ENCODE assay signal across 24 mouse cellular contexts in the genomic region with DNA sequence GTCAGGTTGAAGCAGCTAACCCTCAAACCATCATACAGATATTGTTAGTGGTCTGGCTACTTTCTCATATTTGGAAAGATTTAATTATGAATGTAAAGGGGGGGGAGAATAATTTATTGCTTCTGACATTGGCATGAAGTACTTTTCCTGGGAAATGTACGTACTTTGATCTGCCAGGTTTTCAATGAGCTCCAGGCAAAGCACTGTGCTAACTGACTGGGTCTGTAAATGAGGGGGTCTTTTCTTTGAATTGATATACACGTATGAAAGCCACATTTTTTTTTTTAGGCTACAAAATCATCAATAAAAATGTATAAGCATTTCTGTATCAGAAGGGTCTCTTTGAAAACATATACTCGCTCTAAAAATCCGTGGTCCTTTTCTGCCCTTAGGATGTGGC. TPM values are rescaled to one million over a fixed set of nuclear protein-coding genes. Genes with fewer than 3 reads are reported as not detected.
DNase-seq lines count a peak whose midpoint lies in the region; ATAC-seq and TF ChIP-seq lines count a peak whose summit lies in the region.
"Had no signal": no experiment of that assay in that cellular context is flagged by ENCODE, and none has a peak within 500 bp of the region (broad histone marks: within the 10 kb centered on the region; RNA-seq: fewer than 3 reads in every experiment).

No protein-coding gene starts in this region.

- H3K4me2 ChIP-seq in hindbrain, postnatal 0 days (ENCODE audit: low read depth, low read length): no peak overlapping the region
- H3K4me2 ChIP-seq in midbrain, postnatal 0 days (ENCODE audit: low read depth, low read length, poor library complexity, severe bottlenecking): no peak overlapping the region
- no peak overlapping the region for H3K4me2 ChIP-seq in midbrain, embryonic 11.5 days
- no peak overlapping the region for H3K4me2 ChIP-seq in embryonic facial prominence, embryonic 15.5 days (replicated peaks)
- H3K4me2 ChIP-seq in stomach, embryonic 15.5 days: no peak overlapping the region
- H3K4me2 ChIP-seq: forebrain, embryonic 13.5 days; heart, embryonic 15.5 days; liver, embryonic 13.5 days; lung, embryonic 15.5 days; neural tube, embryonic 12.5 days had no signal

- no peaks in the 10 kb centered on the region for H3K9me3 ChIP-seq in hindbrain, embryonic 10.5 days
- H3K9me3 ChIP-seq in hindbrain, postnatal 0 days (ENCODE audit: low read length): no peaks in the 10 kb centered on the region
- H3K9me3 ChIP-seq in midbrain, postnatal 0 days (ENCODE audit: low read length): no peaks in the 10 kb centered on the region
- no peaks in the 10 kb centered on the region for H3K9me3 ChIP-seq in midbrain, embryonic 11.5 days (ENCODE audit: control insufficient read depth, low read length)
- H3K9me3 ChIP-seq in embryonic facial prominence, embryonic 15.5 days (replicated peaks): no peaks in the 10 kb centered on the region
- no peaks in the 10 kb centered on the region for H3K9me3 ChIP-seq in stomach, embryonic 15.5 days
- H3K9me3 ChIP-seq: forebrain, embryonic 13.5 days; heart, embryonic 15.5 days; liver, embryonic 13.5 days; lung, embryonic 15.5 days; neural tube, embryonic 12.5 days had no signal

- H3K9ac ChIP-seq in hindbrain, postnatal 0 days (replicated peaks; ENCODE audit: low read length): no peak overlapping the region
- no peak overlapping the region for H3K9ac ChIP-seq in midbrain, postnatal 0 days (replicated peaks; ENCODE audit: low read length, poor library complexity, severe bottlenecking)
- H3K9ac ChIP-seq in midbrain, embryonic 11.5 days (ENCODE audit: low read length): no peak overlapping the region
- no peak overlapping the region for H3K9ac ChIP-seq in embryonic facial prominence, embryonic 15.5 days
- H3K9ac ChIP-seq in stomach, embryonic 15.5 days: no peak overlapping the region
- H3K9ac ChIP-seq: forebrain, embryonic 13.5 days; heart, embryonic 15.5 days; liver, embryonic 13.5 days; lung, embryonic 15.5 days; neural tube, embryonic 12.5 days had no signal

- H3K36me3 ChIP-seq in hindbrain, embryonic 10.5 days: no peaks in the 10 kb centered on the region
- H3K36me3 ChIP-seq in hindbrain, postnatal 0 days (ENCODE audit: insufficient read depth, low read length): no peaks in the 10 kb centered on the region
- H3K36me3 ChIP-seq in midbrain, postnatal 0 days (ENCODE audit: insufficient read depth, low read length): no peaks in the 10 kb centered on the region
- H3K36me3 ChIP-seq in midbrain, embryonic 11.5 days (ENCODE audit: control insufficient read depth, insufficient read depth, low read length): no peaks in the 10 kb centered on the region
- H3K36me3 ChIP-seq in embryonic facial prominence, embryonic 15.5 days: no peaks in the 10 kb centered on the region
- H3K36me3 ChIP-seq in stomach, embryonic 15.5 days: no peaks in the 10 kb centered on the region
- H3K36me3 ChIP-seq: heart, embryonic 15.5 days; liver, embryonic 13.5 days; lung, embryonic 15.5 days; neural tube, embryonic 12.5 days had no signal

- no peak for ATAC-seq in hindbrain, postnatal 0 days
- peak; percentile 41; the same call in 1 of the 2 replicates for ATAC-seq in midbrain, postnatal 0 days (ENCODE audit: low FRiP score)
- no peak for ATAC-seq in midbrain, embryonic 11.5 days (ENCODE audit: low FRiP score)
- no peak for ATAC-seq in embryonic facial prominence, embryonic 15.5 days (ENCODE audit: insufficient number of reproducible peaks, low FRiP score, low TSS enrichment, low read depth)
- no peak for ATAC-seq in stomach, embryonic 15.5 days (ENCODE audit: insufficient read depth, low FRiP score, low read depth)

- peak overlapping the region; percentile 69; the same call in 1 of the 2 replicates for H3K27ac ChIP-seq in hindbrain, embryonic 10.5 days
- H3K27ac ChIP-seq in hindbrain, postnatal 0 days: no peak overlapping the region
- no peak overlapping the region for H3K27ac ChIP-seq in midbrain, postnatal 0 days (ENCODE audit: low read depth, low read length)
- H3K27ac ChIP-seq in midbrain, embryonic 11.5 days (ENCODE audit: low read depth, low read length): no peak overlapping the region
- peak overlapping the region; percentile 94 for H3K27ac ChIP-seq in embryonic facial prominence, embryonic 15.5 days (replicated peaks)
- H3K27ac ChIP-seq in stomach, embryonic 15.5 days: peak overlapping the region; percentile 21; the same call in 1 of the 2 replicates
- H3K27ac ChIP-seq in cerebellum, adult 2 months (ENCODE audit: insufficient read depth, low read length): no peak overlapping the region
- H3K27ac ChIP-seq: forebrain, embryonic 13.5 days; heart, embryonic 15.5 days; liver, embryonic 13.5 days; lung, embryonic 15.5 days; macrophage; neural tube, embryonic 12.5 days had no signal

- peaks cover 26% of the 10 kb centered on the region for H3K4me1 ChIP-seq in hindbrain, embryonic 10.5 days (replicated peaks)
- H3K4me1 ChIP-seq in hindbrain, postnatal 0 days (ENCODE audit: insufficient read depth, low read length): no peaks in the 10 kb centered on the region
- no peaks in the 10 kb centered on the region for H3K4me1 ChIP-seq in midbrain, postnatal 0 days (ENCODE audit: insufficient read depth, low read length)
- 0 out of 2 replicates have a peak, but pooled peaks cover 2% of the 10 kb centered on the region for H3K4me1 ChIP-seq in midbrain, embryonic 11.5 days (ENCODE audit: control insufficient read depth, insufficient read depth, low read length)
- H3K4me1 ChIP-seq in embryonic facial prominence, embryonic 15.5 days: peaks cover 57% of the 10 kb centered on the region
- 0 out of 2 replicates have a peak, but pooled peaks cover 19% of the 10 kb centered on the region for H3K4me1 ChIP-seq in stomach, embryonic 15.5 days
- no peaks in the 10 kb centered on the region for H3K4me1 ChIP-seq in cerebellum, adult 2 months (ENCODE audit: control insufficient read depth, insufficient read depth, low read length)
- H3K4me1 ChIP-seq: liver, embryonic 13.5 days had no signal

- no peak overlapping the region for H3K4me3 ChIP-seq in hindbrain, embryonic 10.5 days
- no peak overlapping the region for H3K4me3 ChIP-seq in hindbrain, postnatal 0 days (ENCODE audit: low read length)
- H3K4me3 ChIP-seq in midbrain, postnatal 0 days (ENCODE audit: low read depth, low read length): no peak overlapping the region
- H3K4me3 ChIP-seq in midbrain, embryonic 11.5 days (ENCODE audit: low read depth, low read length): no peak overlapping the region
- no peak overlapping the region for H3K4me3 ChIP-seq in embryonic facial prominence, embryonic 15.5 days (replicated peaks)
- H3K4me3 ChIP-seq in stomach, embryonic 15.5 days (replicated peaks): no peak overlapping the region
- no peak overlapping the region for H3K4me3 ChIP-seq in cerebellum, adult 2 months (replicated peaks; ENCODE audit: insufficient read depth, low read depth, low read length)
- H3K4me3 ChIP-seq: forebrain, embryonic 13.5 days; heart, embryonic 15.5 days; liver, embryonic 13.5 days; lung, embryonic 15.5 days; neural tube, embryonic 12.5 days had no signal

- TF ChIP-seq CTCF in hindbrain, postnatal 0 days (IDR thresholded peaks at IDR 0.05; ENCODE audit: low read depth): no peak
- TF ChIP-seq CTCF in midbrain, postnatal 0 days (IDR thresholded peaks at IDR 0.05): no peak
- no peak for TF ChIP-seq CTCF in cerebellum, adult 2 months (IDR thresholded peaks at IDR 0.05; ENCODE audit: borderline replicate concordance, insufficient read depth, low read depth, low read length)

- 80% methylated on average over 4 of the region's 4 CpGs for WGBS in hindbrain, embryonic 10.5 days
- 63% methylated on average over 4 of the region's 4 CpGs for WGBS in hindbrain, postnatal 0 days
- WGBS in midbrain, postnatal 0 days: 52% methylated on average over 4 of the region's 4 CpGs
- WGBS in midbrain, embryonic 11.5 days: 81% methylated on average over 4 of the region's 4 CpGs
- WGBS in embryonic facial prominence, embryonic 15.5 days: 22% methylated on average over 4 of the region's 4 CpGs
- 62% methylated on average over 4 of the region's 4 CpGs for WGBS in stomach, embryonic 15.5 days
- 86% methylated on average over 4 of the region's 4 CpGs for WGBS in cerebellum, adult 2 months

- no peak for TF ChIP-seq POLR2A in cerebellum, adult 2 months (IDR thresholded peaks at IDR 0.05; ENCODE audit: borderline replicate concordance, insufficient read depth, low read length)

- DNase-seq in hindbrain, embryonic 10.5 days (ENCODE audit: low spot score): no peak
- no peak for DNase-seq in hindbrain, postnatal 0 days (ENCODE audit: low spot score)
- DNase-seq in midbrain, postnatal 0 days (ENCODE audit: low spot score): no peak
- DNase-seq in midbrain, embryonic 11.5 days (ENCODE audit: low spot score, missing footprints): no peak
- no peak for DNase-seq in urinary bladder, postnatal 10 days (ENCODE audit: low spot score)
- DNase-seq in cerebellum, adult 2 months: no peak
- DNase-seq: adrenal gland, postnatal 25 days; cerebellum, postnatal 10 days; kidney, adult 9 months; liver, embryonic 13.5 days; thymus, postnatal 14 days had no signal

- no peaks in the 10 kb centered on the region for H3K27me3 ChIP-seq in hindbrain, embryonic 10.5 days (ENCODE audit: insufficient read depth, poor library complexity, severe bottlenecking)
- no peaks in the 10 kb centered on the region for H3K27me3 ChIP-seq in hindbrain, postnatal 0 days (ENCODE audit: insufficient read depth, low read length)
- H3K27me3 ChIP-seq in midbrain, postnatal 0 days (ENCODE audit: insufficient read depth, low read length): no peaks in the 10 kb centered on the region
- H3K27me3 ChIP-seq in midbrain, embryonic 11.5 days (ENCODE audit: control insufficient read depth, insufficient read depth, low read length): no peaks in the 10 kb centered on the region
- H3K27me3 ChIP-seq in embryonic facial prominence, embryonic 15.5 days: no peaks in the 10 kb centered on the region
- H3K27me3 ChIP-seq in stomach, embryonic 15.5 days (replicated peaks): no peaks in the 10 kb centered on the region
- no peaks in the 10 kb centered on the region for H3K27me3 ChIP-seq in cerebellum, adult 2 months (ENCODE audit: control insufficient read depth, insufficient read depth, low read length)
- H3K27me3 ChIP-seq: forebrain, embryonic 13.5 days; heart, embryonic 15.5 days; liver, embryonic 13.5 days; lung, embryonic 15.5 days; neural tube, embryonic 12.5 days had no signal

RNA-seq across cellular contexts. Expression of a gene that starts 41.3 kb away (rescaled TPM):
- not detected in 2 replicates for polyA plus RNA-seq in hindbrain, embryonic 10.5 days (2016; fragmentation: Nextera tagmentation; extraction: Ambion mirVana)
- not detected in 2 replicates for total RNA-seq in hindbrain, postnatal 0 days (2014; rRNA removed)
- polyA plus RNA-seq in hindbrain, postnatal 0 days (2015; fragmentation: Nextera tagmentation; extraction: Ambion mirVana): 0.19 and 0.35 TPM in 2 replicates
- total RNA-seq in midbrain, postnatal 0 days (2014; rRNA removed): not detected in 2 replicates
- polyA plus RNA-seq in midbrain, postnatal 0 days (2015; fragmentation: Nextera tagmentation; extraction: Ambion mirVana): 0.33 and 0.47 TPM in 2 replicates
- not detected in 2 replicates for polyA plus RNA-seq in midbrain, embryonic 11.5 days (2014; fragmentation: Nextera tagmentation; extraction: Ambion mirVana)
- polyA plus RNA-seq in embryonic facial prominence, embryonic 15.5 days (2015; fragmentation: Nextera tagmentation; extraction: Ambion mirVana): not detected in 2 replicates
- polyA plus RNA-seq in stomach, embryonic 15.5 days (2015; fragmentation: Nextera tagmentation; extraction: Ambion mirVana): not detected in 2 replicates
- not detected in 2 replicates for polyA plus RNA-seq in cerebellum, adult 2 months (2012; rRNA removed)
- total RNA-seq: adrenal gland, postnatal 25 days; gastrocnemius, adult 18-20 months; layer of hippocampus, postnatal 14 days; left cerebral cortex, postnatal 10 days; monocyte, adult 5-6 weeks had no signal
- polyA plus RNA-seq: forebrain, embryonic 13.5 days; gonadal fat pad, adult 2 months; heart, embryonic 15.5 days; large intestine, adult 2 months; liver, embryonic 13.5 days; lung, embryonic 15.5 days; macrophage; neural tube, embryonic 12.5 days had no signal

RNA-seq across cellular contexts. Expression of a gene that starts 51.8 kb away (rescaled TPM):
- 28.7 and 30.3 TPM in 2 replicates for polyA plus RNA-seq in hindbrain, embryonic 10.5 days (2016; fragmentation: Nextera tagmentation; extraction: Ambion mirVana)
- total RNA-seq in hindbrain, postnatal 0 days (2014; rRNA removed): 8.4 and 12.6 TPM in 2 replicates
- polyA plus RNA-seq in hindbrain, postnatal 0 days (2015; fragmentation: Nextera tagmentation; extraction: Ambion mirVana): 24.1 and 26.1 TPM in 2 replicates
- total RNA-seq in midbrain, postnatal 0 days (2014; rRNA removed): 12.1 and 14.5 TPM in 2 replicates
- 22.6 and 26.2 TPM in 2 replicates for polyA plus RNA-seq in midbrain, postnatal 0 days (2015; fragmentation: Nextera tagmentation; extraction: Ambion mirVana)
- 33.3 and 35.7 TPM in 2 replicates for polyA plus RNA-seq in midbrain, embryonic 11.5 days (2014; fragmentation: Nextera tagmentation; extraction: Ambion mirVana)
- polyA plus RNA-seq in embryonic facial prominence, embryonic 15.5 days (2015; fragmentation: Nextera tagmentation; extraction: Ambion mirVana): 42.4 and 49.7 TPM in 2 replicates
- 32.5 and 35.8 TPM in 2 replicates for polyA plus RNA-seq in stomach, embryonic 15.5 days (2015; fragmentation: Nextera tagmentation; extraction: Ambion mirVana)
- polyA plus RNA-seq in cerebellum, adult 2 months (2012; rRNA removed): 20.4 and 21.5 TPM in 2 replicates

Comparison
In these comparisons a context has a peak if more than half of its experiments do, and no peak if none do; other contexts are left out.
1. H3K27ac ChIP-seq: peak in hindbrain, embryonic 10.5 days (single experiment), embryonic facial prominence, embryonic 15.5 days (single experiment) and stomach, embryonic 15.5 days (single experiment); none in hindbrain, postnatal 0 days (single experiment), midbrain, postnatal 0 days (single experiment), midbrain, embryonic 11.5 days (single experiment) and cerebellum, adult 2 months (single experiment).